In genomic region chr7:69273670-69274069, GRCm38 (mm10) we compare ENCODE assay signal across 18 mouse cellular contexts.
"Had no signal": no experiment of that assay in that cellular context is flagged by ENCODE, and none has a peak within 500 bp of the region (broad histone marks: within the 10 kb centered on the region; RNA-seq: fewer than 3 reads in every experiment).

No protein-coding gene starts in this region.

- H3K4me2 ChIP-seq: liver, embryonic 13.5 days; midbrain, embryonic 11.5 days had no signal

- DNase-seq: kidney, postnatal 25 days; layer of hippocampus, postnatal 36 days; liver, embryonic 13.5 days; lung, adult 2 months; lung, postnatal 14 days; lung, postnatal 4 days; midbrain, embryonic 14.5 days; right cerebral cortex, adult 18-20 months; right cerebral cortex, postnatal 14 days; right cerebral cortex, postnatal 4 days; thymus, adult 2 months; thymus, postnatal 14 days; thymus, postnatal 4 days had no signal

- H3K27me3 ChIP-seq: liver, embryonic 13.5 days had no signal

- H3K9me3 ChIP-seq: liver, embryonic 13.5 days had no signal

- H3K27ac ChIP-seq: kidney, postnatal 0 days; layer of hippocampus, adult 2 months; left cerebral cortex, adult 2 months; liver, embryonic 13.5 days; stomach, postnatal 0 days had no signal

- H3K4me1 ChIP-seq: liver, embryonic 13.5 days had no signal

- H3K4me3 ChIP-seq: layer of hippocampus, adult 2 months; left cerebral cortex, adult 2 months; liver, embryonic 13.5 days had no signal

- H3K9ac ChIP-seq: liver, embryonic 13.5 days had no signal

- H3K36me3 ChIP-seq: liver, embryonic 13.5 days had no signal
